Mouse (Mus musculus) thymus, postnatal 14 days (tissue): ENCODE data around the gene Olfr934.

Experiments
- DNase-seq: peaks from one replicate; pipeline ENCODE4 v3.0.0; 2021

The Olfr934 gene

GRCm38 (mm10) chr9:38988215-38988614, at the start of gene Olfr934:
TSS of gene Olfr934 (minus strand) at chr9:38988315.
- no peak for DNase-seq

GRCm38 (mm10) chr9:39023277-39023676, 35.2 kb upstream of the Olfr934 start, which contains the start of gene Olfr146:
TSS of gene Olfr146 (minus strand) at chr9:39023377.
- DNase-seq: no peak

DNA sequence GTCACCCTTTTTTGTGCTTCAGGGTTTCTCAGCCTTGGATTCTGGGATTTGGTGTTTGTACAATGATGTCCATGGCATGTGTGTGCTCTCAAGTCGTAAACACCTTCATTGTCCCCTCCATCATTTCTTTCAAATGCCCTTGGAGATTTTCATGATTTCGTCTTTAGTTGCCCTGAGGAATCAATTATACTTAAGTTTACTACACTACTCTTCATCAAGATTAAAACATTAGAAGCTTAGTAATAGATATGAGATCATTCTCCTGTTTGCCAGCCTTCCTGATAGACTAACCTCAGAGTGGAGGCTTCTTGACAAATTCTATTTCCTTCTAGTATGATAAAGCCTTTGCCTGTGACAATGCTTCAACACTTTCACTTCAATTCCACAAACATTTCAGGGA, 11.5 kb upstream of the Olfr934 start, which contains the start of gene Olfr935:
Gene Olfr935 (minus strand): TSS at position 101 of the 400 bp plus-strand sequence.
- DNase-seq: no peak

DNA sequence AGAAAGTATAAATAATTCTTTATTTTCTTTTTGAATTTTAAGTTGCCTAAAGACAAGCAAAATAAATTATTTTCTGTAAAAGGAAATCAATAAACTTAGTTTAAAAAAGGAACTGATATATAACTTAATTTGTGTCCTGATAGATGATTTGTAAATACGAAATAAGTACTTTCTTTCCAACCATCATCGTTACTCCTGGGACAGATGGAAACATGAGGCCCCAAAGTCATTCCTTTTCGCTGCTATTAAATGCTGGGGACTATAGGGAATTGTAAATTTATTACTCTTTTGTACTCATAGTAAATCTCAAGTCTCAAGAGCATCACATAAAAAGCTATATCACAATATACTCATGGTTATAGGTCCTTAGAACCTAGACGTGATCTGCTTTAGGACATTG, 16.1 kb downstream of the Olfr934 start, which contains the start of gene Olfr933:
Gene Olfr933 (plus strand): TSS at position 301 of the 400 bp plus-strand sequence.
- no peak for DNase-seq

DNA sequence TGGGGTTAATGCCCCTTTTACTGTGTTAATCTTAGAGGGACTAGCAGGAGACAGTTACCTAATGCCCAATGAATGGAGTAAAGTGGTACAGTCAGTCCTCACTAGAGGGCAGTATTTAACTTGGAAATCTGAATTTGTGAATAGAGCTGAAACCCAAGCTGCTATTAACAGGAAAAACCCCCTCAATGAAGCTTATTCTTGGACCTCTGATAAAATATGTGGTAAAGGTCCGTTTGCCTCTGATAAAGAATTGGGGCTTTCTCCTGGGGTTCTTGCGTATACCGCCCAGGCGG, 34.0 kb downstream of the Olfr934 start:
- DNase-seq: no peak

GRCm38 (mm10) chr9:38953401-38954123, 34.6 kb downstream of the Olfr934 start:
- DNase-seq: no peak
